Mouse (Mus musculus): ENCODE measurements around the gene Lsamp. TPM values are rescaled to one million over a fixed set of nuclear protein-coding genes. Genes with fewer than 3 reads are reported as not detected.
"Not testable (repeated sequence)": the region's sequence is repeated elsewhere in the genome, so short reads cannot be mapped to it uniquely, and the experiment has no call there.

The Lsamp gene
- polyA plus RNA-seq, 1 experiment from 2014 or later: 29.4 TPM

DNA sequence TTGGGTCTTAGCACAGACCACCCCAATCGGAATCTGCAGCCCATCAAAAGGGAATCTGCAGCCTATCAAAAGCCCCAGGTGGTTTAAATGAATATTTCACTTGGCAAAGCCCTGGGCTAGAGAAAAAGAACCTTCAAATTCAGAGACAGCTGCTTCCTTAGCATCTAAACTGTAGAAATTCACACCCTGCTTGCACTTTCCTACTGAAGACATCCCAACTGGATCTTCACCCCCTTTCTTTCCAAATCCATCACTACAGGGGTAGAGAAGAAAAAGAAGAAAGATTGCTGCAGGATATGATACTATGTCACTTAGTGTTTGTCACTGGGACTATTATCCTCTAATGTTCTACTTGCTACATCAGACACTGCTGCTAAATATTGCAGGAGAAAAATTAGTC, 1981.5 kb downstream of the Lsamp start:
- Histone ChIP-seq H3K9me3 (no peaks in the 10 kb centered on the region), H3K4me1 (no peaks in the 10 kb centered on the region), H3K4me2 (replicated peaks) (no peak overlapping the region), H3K27me3 (replicated peaks) (no peaks in the 10 kb centered on the region), H3K4me3 (no peak overlapping the region), H3K9ac (no peak overlapping the region), H3K36me3 (no peaks in the 10 kb centered on the region), H3K27ac (no peak overlapping the region)
- no peak for ATAC-seq (ENCODE audit: low FRiP score, low read depth)
- 76% methylated on average over 1 of the region's 1 CpGs for WGBS

DNA sequence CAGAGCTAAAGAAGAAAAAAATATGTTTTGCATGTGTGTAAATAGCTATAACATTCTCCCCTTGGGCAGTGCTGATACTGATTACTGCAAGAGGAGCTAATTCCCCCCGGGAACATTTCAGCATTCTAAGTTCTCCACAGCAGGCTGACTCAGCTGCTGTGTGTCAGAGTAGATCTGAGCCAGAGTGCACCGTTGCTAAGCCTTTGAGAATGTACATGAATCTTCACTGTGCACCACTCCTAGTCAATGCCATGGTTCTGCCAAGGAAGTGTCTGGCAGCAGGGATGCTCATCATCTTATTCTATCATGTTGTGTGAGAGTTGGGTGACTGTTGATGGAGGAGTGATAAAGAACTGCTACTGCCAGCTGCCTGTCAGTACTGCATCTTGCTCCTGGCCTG, 1985.1 kb downstream of the Lsamp start:
- Histone ChIP-seq H3K4me1 (no peaks in the 10 kb centered on the region), H3K4me2 (replicated peaks) (no peak overlapping the region), H3K36me3 (no peaks in the 10 kb centered on the region), H3K27me3 (replicated peaks) (no peaks in the 10 kb centered on the region), H3K27ac (no peak overlapping the region), H3K9ac (no peak overlapping the region), H3K9me3 (no peaks in the 10 kb centered on the region), H3K4me3 (no peak overlapping the region)
- no peak for ATAC-seq (ENCODE audit: low FRiP score, low read depth)
- WGBS: 78% methylated on average over 2 of the region's 2 CpGs

- no peak overlapping the region for H3K27ac ChIP-seq
- H3K27me3 ChIP-seq (replicated peaks): no peaks in the 10 kb centered on the region
- H3K9ac ChIP-seq: no peak overlapping the region
- no peaks in the 10 kb centered on the region for H3K9me3 ChIP-seq
- WGBS: 69% methylated on average over 2 of the region's 2 CpGs
- ATAC-seq (ENCODE audit: low FRiP score, low read depth): no peak
- no peak overlapping the region for H3K4me2 ChIP-seq (replicated peaks)
- H3K4me3 ChIP-seq: no peak overlapping the region
- no peaks in the 10 kb centered on the region for H3K4me1 ChIP-seq
- H3K36me3 ChIP-seq: no peaks in the 10 kb centered on the region
These were observed 1990.9 kb downstream of the Lsamp start for GRCm38 (mm10) chr16:41974866-41975719.

GRCm38 (mm10) chr16:41976897-41977296, 1992.7 kb downstream of the Lsamp start:
- H3K9me3 ChIP-seq: no peaks in the 10 kb centered on the region
- no peak for ATAC-seq (ENCODE audit: low FRiP score, low read depth)
- H3K36me3 ChIP-seq: no peaks in the 10 kb centered on the region
- no peak overlapping the region for H3K9ac ChIP-seq
- H3K4me3 ChIP-seq: no peak overlapping the region
- H3K27ac ChIP-seq: no peak overlapping the region
- H3K4me1 ChIP-seq: no peaks in the 10 kb centered on the region
- 83% methylated on average over 5 of the region's 5 CpGs for WGBS
- H3K27me3 ChIP-seq (replicated peaks): no peaks in the 10 kb centered on the region
- H3K4me2 ChIP-seq (replicated peaks): no peak overlapping the region

GRCm38 (mm10) chr16:41996956-41997355, 2012.8 kb downstream of the Lsamp start:
- WGBS: 77% methylated on average over 1 of the region's 1 CpGs
- H3K4me3 ChIP-seq: no peak overlapping the region
- no peaks in the 10 kb centered on the region for H3K4me1 ChIP-seq
- H3K27me3 ChIP-seq (replicated peaks): no peaks in the 10 kb centered on the region
- no peak overlapping the region for H3K9ac ChIP-seq
- no peak for ATAC-seq (ENCODE audit: low FRiP score, low read depth)
- no peak overlapping the region for H3K27ac ChIP-seq
- H3K4me2 ChIP-seq (replicated peaks): no peak overlapping the region
- no peaks in the 10 kb centered on the region for H3K9me3 ChIP-seq
- no peaks in the 10 kb centered on the region for H3K36me3 ChIP-seq

DNA sequence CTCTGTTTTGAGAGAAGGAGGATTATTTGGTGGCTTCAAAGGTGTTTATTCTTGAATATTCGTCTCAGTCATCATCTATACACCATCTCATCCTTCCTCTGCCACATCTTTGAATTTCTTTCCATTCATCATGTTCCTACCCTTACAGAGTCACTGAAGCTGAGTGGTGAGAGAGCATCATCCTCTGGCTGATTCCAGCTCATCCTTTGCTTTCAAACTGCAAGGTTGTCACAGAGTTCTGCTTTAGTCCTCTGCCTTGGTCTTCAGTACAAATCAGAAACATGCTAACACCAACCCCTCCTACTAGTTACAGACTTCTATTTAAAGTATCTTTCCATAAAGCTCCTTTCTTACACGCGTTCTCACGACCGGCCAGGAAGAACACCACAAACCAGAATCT, 2018.8 kb downstream of the Lsamp start:
- Histone ChIP-seq H3K9ac (no peak overlapping the region), H3K9me3 (no peaks in the 10 kb centered on the region), H3K4me3 (no peak overlapping the region), H3K4me1 (no peaks in the 10 kb centered on the region), H3K27ac (no peak overlapping the region), H3K36me3 (no peaks in the 10 kb centered on the region), H3K27me3 (replicated peaks) (no peaks in the 10 kb centered on the region), H3K4me2 (replicated peaks) (no peak overlapping the region)
- ATAC-seq (ENCODE audit: low FRiP score, low read depth): no peak
- WGBS: 93% methylated on average over 5 of the region's 5 CpGs

DNA sequence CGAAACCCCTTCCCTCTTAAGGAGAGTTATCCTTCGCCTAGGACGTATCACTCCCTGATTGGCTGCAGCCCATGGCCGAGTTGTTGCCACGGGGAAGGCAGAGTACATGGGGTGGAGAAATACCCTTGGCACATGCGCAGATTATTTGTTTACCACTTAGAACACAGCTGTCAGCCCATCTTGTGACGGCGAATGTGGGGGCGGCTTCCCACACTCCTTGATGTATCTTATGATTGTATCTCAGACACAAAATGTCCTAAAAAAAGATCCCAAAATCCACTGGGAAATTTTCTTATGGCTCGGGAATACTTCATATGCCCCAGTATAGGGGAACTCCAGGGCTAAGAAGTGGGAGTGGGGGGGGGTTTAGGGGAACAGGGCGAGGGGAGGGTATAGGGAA, 2019.3 kb downstream of the Lsamp start:
- not testable (repeated sequence) for H3K4me2 ChIP-seq (replicated peaks); H3K9me3 ChIP-seq; H3K4me3 ChIP-seq; ATAC-seq (ENCODE audit: low FRiP score, low read depth); H3K27ac ChIP-seq; H3K4me1 ChIP-seq; H3K27me3 ChIP-seq (replicated peaks); H3K9ac ChIP-seq; H3K36me3 ChIP-seq
- 91% methylated on average over 11 of the region's 11 CpGs for WGBS

DNA sequence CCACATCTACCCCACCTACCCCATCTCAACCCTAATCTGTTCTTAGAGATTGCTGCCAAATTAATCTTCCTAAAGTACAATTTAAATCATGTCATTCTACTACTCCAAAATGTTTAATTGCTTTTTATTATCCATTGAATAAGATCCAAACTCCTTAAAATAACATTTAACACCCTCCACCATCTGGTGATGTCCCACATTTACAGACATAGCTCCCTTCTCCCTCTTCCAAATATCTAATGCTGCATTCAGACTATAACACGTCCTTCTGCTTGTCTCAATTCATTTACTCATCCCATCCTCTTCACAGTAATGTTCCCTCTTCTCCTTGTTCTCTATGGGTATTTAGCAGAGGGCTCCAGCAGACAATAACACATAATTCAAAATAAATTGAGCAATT, 2020.0 kb downstream of the Lsamp start:
- H3K9me3 ChIP-seq: no peaks in the 10 kb centered on the region
- no peaks in the 10 kb centered on the region for H3K4me1 ChIP-seq
- H3K4me3 ChIP-seq: no peak overlapping the region
- no peak for ATAC-seq (ENCODE audit: low FRiP score, low read depth)
- no peaks in the 10 kb centered on the region for H3K36me3 ChIP-seq
- WGBS: 65% methylated on average over 1 of the region's 1 CpGs
- H3K9ac ChIP-seq: no peak overlapping the region
- no peak overlapping the region for H3K4me2 ChIP-seq (replicated peaks)
- no peaks in the 10 kb centered on the region for H3K27me3 ChIP-seq (replicated peaks)
- no peak overlapping the region for H3K27ac ChIP-seq

GRCm38 (mm10) chr16:42014937-42015336, 2030.8 kb downstream of the Lsamp start:
- H3K4me3 ChIP-seq: no peak overlapping the region
- WGBS: 34% methylated on average over 5 of the region's 5 CpGs
- H3K4me1 ChIP-seq: no peaks in the 10 kb centered on the region
- H3K9ac ChIP-seq: no peak overlapping the region
- no peaks in the 10 kb centered on the region for H3K27me3 ChIP-seq (replicated peaks)
- no peak overlapping the region for H3K4me2 ChIP-seq (replicated peaks)
- H3K9me3 ChIP-seq: no peaks in the 10 kb centered on the region
- no peak overlapping the region for H3K27ac ChIP-seq
- no peak for ATAC-seq (ENCODE audit: low FRiP score, low read depth)
- no peaks in the 10 kb centered on the region for H3K36me3 ChIP-seq

DNA sequence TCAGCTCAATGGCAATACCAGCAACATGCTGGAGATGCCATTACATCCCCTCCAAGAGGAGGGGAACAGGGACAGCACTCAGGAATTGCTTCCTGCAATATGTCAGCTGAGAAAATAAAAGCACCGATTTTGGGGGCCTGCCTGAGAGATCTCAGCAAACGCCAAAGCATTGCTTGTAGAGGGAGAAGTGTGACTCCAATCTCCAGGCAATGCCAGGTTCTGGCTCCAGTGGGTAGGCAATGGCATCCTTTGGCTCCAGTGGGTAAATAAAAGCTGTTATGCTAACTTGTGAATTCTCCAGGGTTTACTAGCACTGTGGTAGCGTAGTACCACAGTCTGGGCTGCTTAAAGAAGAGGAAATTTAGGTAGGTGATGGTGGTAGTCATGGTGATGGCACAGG, 2031.3 kb downstream of the Lsamp start:
- ATAC-seq (ENCODE audit: low FRiP score, low read depth): no peak
- Histone ChIP-seq H3K36me3 (no peaks in the 10 kb centered on the region), H3K4me3 (no peak overlapping the region), H3K27ac (no peak overlapping the region), H3K4me1 (no peaks in the 10 kb centered on the region), H3K27me3 (replicated peaks) (no peaks in the 10 kb centered on the region), H3K9me3 (no peaks in the 10 kb centered on the region), H3K9ac (no peak overlapping the region), H3K4me2 (replicated peaks) (no peak overlapping the region)
- WGBS: 56% methylated on average over 3 of the region's 3 CpGs

DNA sequence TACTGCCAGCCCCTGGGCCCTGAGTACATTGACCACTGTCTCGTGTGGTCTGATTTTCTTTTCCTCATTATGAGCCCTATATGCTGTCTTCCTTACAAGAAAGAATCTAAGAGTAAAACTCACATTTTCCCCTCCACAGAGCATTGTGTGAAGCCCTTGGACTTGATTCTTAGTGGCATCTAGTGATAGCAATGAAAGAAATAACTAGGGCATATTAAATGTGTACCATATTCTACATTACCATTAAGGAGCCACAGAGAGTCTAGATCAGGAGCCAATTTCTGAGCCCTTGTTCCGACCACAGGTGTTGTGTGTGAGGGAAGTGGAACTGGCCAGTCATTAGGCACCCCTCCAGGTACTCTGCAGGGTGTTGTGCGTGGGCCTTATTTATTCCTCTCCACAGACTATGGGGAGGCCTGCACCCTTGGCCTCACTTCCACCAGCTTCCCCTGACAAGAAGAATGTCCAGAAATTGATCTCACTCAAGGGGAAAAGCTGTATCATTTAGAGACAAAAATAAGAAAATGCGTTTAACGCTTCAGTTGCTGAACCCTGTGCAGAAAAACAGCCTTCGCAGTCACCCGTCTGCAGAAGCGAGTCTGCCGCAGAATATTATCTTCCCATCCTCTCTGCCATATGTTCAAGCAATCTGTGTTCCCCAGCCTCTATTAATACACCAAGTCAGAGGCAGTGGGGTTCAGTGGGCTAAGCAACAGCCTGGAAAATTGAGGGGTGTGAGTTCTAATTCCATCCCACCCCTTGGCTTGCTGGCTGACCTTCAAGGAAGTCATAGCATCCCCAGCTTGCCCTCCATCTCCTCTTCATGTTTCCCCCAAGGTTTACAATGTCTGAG, 2032.9 kb downstream of the Lsamp start:
- Histone ChIP-seq H3K4me2 (replicated peaks) (no peak overlapping the region), H3K9me3 (no peaks in the 10 kb centered on the region)
- WGBS: 76% methylated on average over 9 of the region's 9 CpGs

DNA sequence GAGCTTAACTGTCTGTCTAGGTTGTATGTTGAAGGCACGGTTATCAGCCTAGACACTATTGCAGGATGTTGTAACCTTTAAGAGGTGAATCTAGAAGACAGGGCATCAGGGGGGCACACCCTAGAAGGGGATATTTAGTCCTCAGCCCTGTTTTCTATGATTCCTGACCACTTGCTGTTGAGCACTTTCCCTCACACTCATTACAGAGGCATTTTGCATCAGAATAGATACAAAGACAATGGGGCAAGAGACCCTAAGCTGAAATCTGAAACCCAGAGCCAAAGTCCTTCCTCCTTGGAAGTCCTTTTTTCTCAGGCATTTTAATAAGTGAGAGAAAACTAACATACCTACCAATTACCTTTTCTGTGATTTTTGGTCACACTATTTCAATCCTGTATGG, 2038.4 kb downstream of the Lsamp start:
- H3K9ac ChIP-seq: no peak overlapping the region
- no peak for ATAC-seq (ENCODE audit: low FRiP score, low read depth)
- H3K36me3 ChIP-seq: no peaks in the 10 kb centered on the region
- H3K27ac ChIP-seq: no peak overlapping the region
- no peak overlapping the region for H3K4me2 ChIP-seq (replicated peaks)
- H3K4me3 ChIP-seq: no peak overlapping the region
- no peaks in the 10 kb centered on the region for H3K9me3 ChIP-seq
- no peaks in the 10 kb centered on the region for H3K4me1 ChIP-seq
- H3K27me3 ChIP-seq (replicated peaks): no peaks in the 10 kb centered on the region
- 23% methylated on average over 1 of the region's 1 CpGs for WGBS

More for the DNA sequence above, 2032.9 kb downstream of the Lsamp start:
- Histone ChIP-seq H3K4me1 (no peaks in the 10 kb centered on the region), H3K27ac (no peak overlapping the region), H3K27me3 (replicated peaks) (no peaks in the 10 kb centered on the region), H3K9ac (no peak overlapping the region), H3K4me3 (no peak overlapping the region), H3K36me3 (no peaks in the 10 kb centered on the region)
- no peak for ATAC-seq (ENCODE audit: low FRiP score, low read depth)
